Mouse (Mus musculus): ENCODE data around the gene Rrbp1. TPM values are rescaled to one million over a fixed set of nuclear protein-coding genes. Genes with fewer than 3 reads are reported as not detected.

Rrbp1 gene
- polyA plus RNA-seq, 1 experiment from 2014 or later, result 230 TPM

DNA sequence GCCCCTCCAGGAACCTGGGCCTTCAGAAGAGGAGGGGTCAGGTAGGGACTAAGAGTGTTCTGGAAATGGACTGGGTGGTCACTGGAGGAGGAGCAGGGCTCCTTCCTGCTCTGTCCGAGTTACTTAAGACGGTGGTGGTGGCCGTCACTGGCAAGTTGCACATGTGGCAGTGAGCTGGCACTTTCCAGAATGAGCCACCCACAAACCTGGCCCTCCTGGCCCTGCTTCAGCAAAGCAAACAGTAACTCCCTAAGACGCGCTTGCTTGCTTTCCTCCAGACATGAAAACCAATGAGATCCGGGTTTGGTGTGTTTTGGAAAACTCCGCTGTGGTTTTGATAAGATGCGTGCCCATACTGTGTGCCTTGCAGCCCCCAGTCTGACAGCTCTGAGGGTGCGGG is 14.3 kb upstream of the Rrbp1 start:
- H3K27me3 ChIP-seq, result peaks cover 3% of the 10 kb centered on the region
- in situ Hi-C loops (cut with MboI; ENCODE audit: low pct_unique_long_range_greater_than_20kb), result no loop called here
- no peak for DNase-seq (ENCODE audit: low read depth, low spot score)
- no peak for ATAC-seq
- POLR2A ChIA-PET, result no interaction called here
- no peak for TF ChIP-seq CTCF (IDR thresholded peaks at IDR 0.05)
- CTCF ChIA-PET, result no interaction called here

DNA sequence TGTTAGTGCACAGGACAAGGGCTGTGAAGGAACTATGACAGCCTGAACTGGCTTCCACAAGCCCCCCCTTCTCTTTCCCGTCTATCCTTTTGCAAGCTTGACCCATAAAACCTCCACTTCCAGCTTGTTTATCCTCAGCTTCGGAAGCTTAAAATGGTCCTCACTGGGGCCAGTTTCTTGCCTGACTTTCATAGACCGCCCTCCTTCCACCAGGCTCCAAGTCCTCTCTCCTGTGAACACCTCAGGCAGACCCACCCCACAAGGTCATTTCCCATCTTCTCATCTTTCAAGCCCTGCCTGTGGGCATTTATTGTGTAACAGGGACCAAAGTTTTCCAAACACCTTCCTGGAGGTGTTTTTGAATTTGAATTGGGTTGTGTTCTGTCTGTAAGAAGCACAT is 11.4 kb upstream of the Rrbp1 start:
- H3K27me3 ChIP-seq, result peaks cover 3% of the 10 kb centered on the region
- DNase-seq (ENCODE audit: low read depth, low spot score) (no peak), ATAC-seq (no peak)
- CTCF ChIA-PET, result interaction anchor here (0.8 kb wide), 1 partner anchor 10 kb away, joined by 3 read pairs; no protein-coding TSS in a partner anchor
- in situ Hi-C loops (cut with MboI; ENCODE audit: low pct_unique_long_range_greater_than_20kb), result loop anchor here (5.0 kb wide), 1 partner anchor 40 kb away; no protein-coding TSS in a partner anchor
- POLR2A ChIA-PET, result no interaction called here
- TF ChIP-seq CTCF (IDR thresholded peaks at IDR 0.05), result no peak

DNA sequence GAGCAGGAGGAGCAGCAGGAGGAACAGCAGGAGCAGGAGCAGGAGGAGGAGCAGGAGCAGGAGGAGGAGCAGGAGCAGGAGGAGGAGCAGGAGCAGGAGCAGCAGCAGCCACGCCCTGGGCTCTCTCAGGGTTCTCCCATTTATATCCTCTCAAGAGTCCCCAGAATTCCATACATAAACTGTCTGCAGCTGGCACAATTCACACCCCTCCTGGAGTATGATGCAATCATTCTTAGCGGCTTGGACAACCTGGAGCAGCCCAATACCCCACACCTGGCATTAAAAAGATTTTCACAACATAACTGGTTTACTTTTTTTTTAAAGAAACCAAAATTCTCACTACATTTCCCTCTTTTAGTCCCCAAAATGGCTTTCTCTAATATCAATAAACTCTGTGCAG is 8.9 kb upstream of the Rrbp1 start:
- ChIA-PET POLR2A (no interaction called here), CTCF (no interaction called here)
- DNase-seq (ENCODE audit: low read depth, low spot score) (no peak), ATAC-seq (no peak)
- in situ Hi-C loops (cut with MboI; ENCODE audit: low pct_unique_long_range_greater_than_20kb), result loop anchor here (5.0 to 10.0 kb wide), 2 partner anchors 42 to 165 kb away; no protein-coding TSS in a partner anchor
- no peaks in the 10 kb centered on the region for H3K27me3 ChIP-seq
- TF ChIP-seq CTCF (IDR thresholded peaks at IDR 0.05), result no peak

DNA sequence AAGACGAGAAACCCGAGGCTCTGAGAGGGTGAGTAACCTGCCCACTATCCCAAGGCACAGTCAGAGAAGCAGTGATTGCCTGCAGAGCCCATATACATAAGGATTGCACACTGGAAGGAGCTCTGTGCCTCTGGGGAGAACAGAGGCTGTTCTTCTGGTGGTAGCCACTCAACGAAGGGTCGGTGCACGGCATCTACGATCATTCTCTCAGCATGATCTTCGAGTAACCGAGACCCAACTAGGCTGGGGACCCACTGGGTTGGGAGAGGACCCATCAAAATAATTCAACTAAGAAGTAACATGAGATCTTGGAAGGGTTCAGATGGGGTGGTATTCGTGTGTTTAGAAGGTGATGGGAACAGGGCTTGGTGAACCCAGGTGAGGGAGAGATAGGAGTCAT is 4.8 kb upstream of the Rrbp1 start:
- POLR2A ChIA-PET, result no interaction called here
- no peak for ATAC-seq

DNA sequence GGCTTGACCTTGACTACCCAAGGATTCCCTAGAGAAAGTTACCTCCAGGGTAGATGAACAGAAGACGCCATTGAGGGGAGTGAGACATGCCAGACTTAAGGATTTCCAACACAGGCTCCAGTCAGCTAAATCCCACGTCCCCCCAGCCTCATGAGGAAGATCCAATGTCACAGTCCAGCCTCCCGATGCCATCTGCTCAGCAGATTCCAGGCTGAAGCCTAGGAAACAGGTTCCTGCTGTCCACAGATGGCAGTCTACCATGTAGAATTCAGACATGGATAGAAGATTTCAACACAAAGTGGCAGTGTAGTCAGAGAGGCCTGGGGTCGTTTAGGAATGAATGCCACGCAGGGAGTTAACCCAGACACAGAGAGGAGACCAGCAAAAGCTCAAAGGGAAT is 3.4 kb upstream of the Rrbp1 start:
- ATAC-seq, result no peak
- no peaks in the 10 kb centered on the region for H3K27me3 ChIP-seq
- no peak for DNase-seq (ENCODE audit: low read depth, low spot score)
- in situ Hi-C loops (cut with MboI; ENCODE audit: low pct_unique_long_range_greater_than_20kb), result loop anchor here (10.0 kb wide), 1 partner anchor 170 kb away; no protein-coding TSS in a partner anchor
- CTCF ChIA-PET, result no interaction called here
- POLR2A ChIA-PET, result no interaction called here
- TF ChIP-seq CTCF (IDR thresholded peaks at IDR 0.05), result no peak

More for the DNA sequence above, 4.8 kb upstream of the Rrbp1 start:
- CTCF ChIA-PET, result no interaction called here
- H3K27me3 ChIP-seq, result no peaks in the 10 kb centered on the region
- DNase-seq (ENCODE audit: low read depth, low spot score), result no peak
- in situ Hi-C loops (cut with MboI; ENCODE audit: low pct_unique_long_range_greater_than_20kb), result loop anchor here (10.0 kb wide), 1 partner anchor 169 kb away; no protein-coding TSS in a partner anchor
- TF ChIP-seq CTCF (IDR thresholded peaks at IDR 0.05), result no peak

DNA sequence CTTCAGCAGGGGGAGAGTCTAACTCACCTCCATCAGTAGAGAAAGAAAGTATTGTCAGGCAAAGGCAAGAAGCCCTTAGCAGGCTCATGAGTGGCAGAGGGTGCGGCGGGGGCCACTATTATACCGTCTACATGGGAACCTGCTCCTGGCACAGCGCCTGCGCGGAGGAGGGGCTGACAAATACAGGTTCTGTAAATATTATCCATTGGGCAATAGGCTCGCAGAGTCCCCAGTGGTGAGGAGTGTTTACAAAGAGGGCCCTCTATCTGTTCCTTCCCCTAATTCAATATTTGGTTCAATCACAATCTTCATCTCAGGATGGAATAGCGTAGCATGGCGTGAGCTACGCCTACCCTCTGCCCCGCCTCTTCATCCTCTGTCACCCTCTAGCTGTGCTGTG is 3.0 kb upstream of the Rrbp1 start:
- TF ChIP-seq CTCF (IDR thresholded peaks at IDR 0.05), result no peak
- in situ Hi-C loops (cut with MboI; ENCODE audit: low pct_unique_long_range_greater_than_20kb), result loop anchor here (10.0 kb wide), 1 partner anchor 171 kb away; no protein-coding TSS in a partner anchor
- POLR2A ChIA-PET, result no interaction called here
- CTCF ChIA-PET, result no interaction called here
- ATAC-seq (no peak), DNase-seq (ENCODE audit: low read depth, low spot score) (no peak)
- H3K27me3 ChIP-seq, result no peaks in the 10 kb centered on the region

DNA sequence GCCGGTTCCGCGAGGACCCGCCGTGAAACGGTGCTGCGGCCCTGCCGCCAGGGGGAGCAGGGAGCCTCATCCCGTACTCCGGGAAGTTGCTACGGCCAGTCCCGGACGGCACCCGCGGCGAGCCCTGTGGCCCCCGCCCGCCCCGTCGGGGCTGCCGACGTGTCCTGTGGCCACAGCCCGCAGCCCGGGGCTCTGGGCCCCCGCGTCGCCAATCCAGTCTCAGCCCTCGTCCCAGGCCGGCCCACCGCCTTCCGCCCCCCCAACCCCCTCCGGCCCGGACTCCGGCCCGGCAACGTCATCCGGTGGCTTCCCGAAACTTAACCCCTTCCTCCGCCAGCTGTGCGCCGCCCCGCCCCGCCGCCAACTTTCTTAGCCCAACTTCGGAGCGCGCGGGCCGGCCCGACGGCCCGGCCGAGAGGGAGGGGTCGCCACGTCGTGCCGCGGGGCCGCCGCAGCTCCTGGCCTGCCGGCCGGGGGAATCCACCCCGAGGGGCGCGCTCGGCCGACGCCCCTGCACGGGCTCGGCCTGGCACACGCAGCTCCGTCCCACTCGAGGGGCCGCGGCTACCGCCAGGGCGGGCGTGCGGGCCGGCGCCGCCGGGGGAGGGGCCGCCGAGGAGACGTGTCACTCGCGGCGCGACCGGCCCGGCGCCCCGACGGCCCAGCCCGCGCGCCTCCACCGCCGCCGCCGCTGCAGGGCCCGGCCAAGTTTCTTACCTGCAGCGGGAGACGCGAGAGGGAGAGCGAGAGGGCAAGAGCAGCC is 600 bp downstream of the Rrbp1 start:
- ChIA-PET POLR2A (interaction anchor here (0.7 to 0.8 kb wide), 2 partner anchors 23 to 92 kb away, joined by 3 read pairs; no protein-coding TSS in a partner anchor), CTCF (interaction anchor here (0.8 to 1.3 kb wide), 4 partner anchors 133 to 253 kb away, joined by 3 read pairs; no protein-coding TSS in a partner anchor)
- no peaks in the 10 kb centered on the region for H3K27me3 ChIP-seq
- TF ChIP-seq CTCF (IDR thresholded peaks at IDR 0.05), result peak; percentile 99
- DNase-seq (ENCODE audit: low read depth, low spot score) (no peak), ATAC-seq (peak; percentile 54)
- in situ Hi-C loops (cut with MboI; ENCODE audit: low pct_unique_long_range_greater_than_20kb), result loop anchor here (10.0 kb wide), 1 partner anchor 174 kb away; no protein-coding TSS in a partner anchor

- POLR2A ChIA-PET, result interaction anchor here (0.7 kb wide), 1 partner anchor 92 kb away, joined by 3 read pairs; no protein-coding TSS in a partner anchor
- in situ Hi-C loops (cut with MboI; ENCODE audit: low pct_unique_long_range_greater_than_20kb), result loop anchor here (5.0 to 10.0 kb wide), 3 partner anchors 145 to 208 kb away; partner anchors contain the start of gene Bfsp1
- CTCF ChIA-PET, result interaction anchor here (1.1 to 1.5 kb wide), 5 partner anchors 29 to 207 kb away, joined by 3 to 4 read pairs (median 3); no protein-coding TSS in a partner anchor
- no peak for TF ChIP-seq CTCF (IDR thresholded peaks at IDR 0.05)
- ATAC-seq (no peak), DNase-seq (ENCODE audit: low read depth, low spot score) (no peak)
- no peaks in the 10 kb centered on the region for H3K27me3 ChIP-seq
Observed at GRCm38 (mm10) chr2:144009551-144010281, 1.3 kb downstream of the Rrbp1 start.

DNA sequence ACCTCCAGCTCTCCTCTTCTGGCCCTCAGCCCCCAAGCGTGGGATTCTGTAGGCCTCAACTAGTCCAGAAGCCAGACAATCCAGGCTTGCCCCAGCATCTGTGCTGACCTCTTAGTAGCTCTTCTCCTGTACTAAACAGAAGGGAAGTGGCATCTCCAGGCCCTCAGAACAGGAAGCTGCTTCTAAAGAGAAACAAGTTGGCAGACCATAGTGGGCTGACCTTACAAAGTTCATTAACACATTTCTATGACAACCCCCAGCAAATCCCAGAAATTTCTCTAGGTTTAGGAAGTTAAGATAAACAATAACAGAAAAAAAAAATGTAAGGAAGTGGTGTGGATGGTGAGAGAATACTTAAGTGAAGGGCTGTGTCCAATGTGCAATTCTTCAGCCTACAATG is 2.0 kb downstream of the Rrbp1 start:
- ATAC-seq, result no peak
- in situ Hi-C loops (cut with MboI; ENCODE audit: low pct_unique_long_range_greater_than_20kb), result loop anchor here (5.0 to 10.0 kb wide), 2 partner anchors 144 to 208 kb away; partner anchors contain the start of gene Bfsp1
- CTCF ChIA-PET, result interaction anchor here (1.1 to 1.5 kb wide), 4 partner anchors 28 to 208 kb away, joined by 3 to 4 read pairs (median 4); no protein-coding TSS in a partner anchor
- TF ChIP-seq CTCF (IDR thresholded peaks at IDR 0.05), result no peak
- DNase-seq (ENCODE audit: low read depth, low spot score), result no peak
- POLR2A ChIA-PET, result interaction anchor here (0.6 kb wide), 1 partner anchor 20 kb away, joined by 6 read pairs; no protein-coding TSS in a partner anchor
- H3K27me3 ChIP-seq, result no peaks in the 10 kb centered on the region

DNA sequence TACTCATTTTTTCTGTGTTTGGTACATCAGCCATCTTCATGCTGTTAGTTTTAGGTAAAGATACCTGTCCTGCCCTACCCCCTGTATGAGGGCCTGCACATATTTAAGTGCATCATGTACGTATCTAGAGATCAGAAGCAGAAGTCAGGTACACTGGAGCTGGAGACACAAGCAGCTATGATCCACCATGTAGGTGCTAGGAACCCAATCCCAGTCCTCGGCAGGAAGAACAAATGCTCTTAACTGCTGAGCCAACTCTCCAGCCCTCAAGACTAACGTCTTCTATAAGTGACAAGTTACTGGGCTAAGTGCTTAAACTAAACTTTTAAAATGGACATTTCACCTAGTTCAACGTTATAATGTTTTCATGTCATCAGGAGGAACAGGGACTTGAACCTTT is 3.9 kb downstream of the Rrbp1 start:
- in situ Hi-C loops (cut with MboI; ENCODE audit: low pct_unique_long_range_greater_than_20kb), result loop anchor here (5.0 to 10.0 kb wide), 2 partner anchors 142 to 210 kb away; partner anchors contain the start of gene Bfsp1
- CTCF ChIA-PET, result interaction anchor here (1.4 kb wide), 1 partner anchor 20 kb away, joined by 4 read pairs; no protein-coding TSS in a partner anchor
- H3K27me3 ChIP-seq, result no peaks in the 10 kb centered on the region
- POLR2A ChIA-PET, result no interaction called here
- DNase-seq (ENCODE audit: low read depth, low spot score) (no peak), ATAC-seq (no peak)
- TF ChIP-seq CTCF (IDR thresholded peaks at IDR 0.05), result no peak

Data from Patski (cell line).